38 mouse cellular contexts compared by ENCODE assay signal in the genomic region with DNA sequence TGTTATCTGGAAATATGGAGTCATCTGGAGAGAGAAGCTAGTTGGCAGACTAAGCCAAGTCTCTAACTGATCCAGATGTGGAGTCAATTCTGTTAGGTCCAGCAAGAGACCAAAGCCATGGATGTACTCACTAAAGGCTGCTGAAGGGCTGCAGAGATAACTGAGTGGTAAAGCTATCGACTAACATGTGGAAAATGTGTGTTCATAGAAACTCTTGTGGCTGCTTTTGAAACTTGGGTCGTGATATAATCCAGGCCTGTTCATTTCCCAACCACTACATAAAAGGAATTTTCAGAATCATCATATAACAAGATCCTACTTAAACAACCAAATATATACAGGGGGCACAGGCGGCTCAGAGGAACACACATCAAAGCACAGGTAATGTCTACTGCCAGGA. TPM values are rescaled to one million over a fixed set of nuclear protein-coding genes. Genes with fewer than 3 reads are reported as not detected.
"Had no signal": no experiment of that assay in that cellular context is flagged by ENCODE, and none has a peak within 500 bp of the region (broad histone marks: within the 10 kb centered on the region; RNA-seq: fewer than 3 reads in every experiment).

No protein-coding gene starts in this region.

- H3K4me2 ChIP-seq: heart, embryonic 11.5 days; heart, embryonic 13.5 days; heart, embryonic 15.5 days; hindbrain, embryonic 12.5 days; hindbrain, embryonic 14.5 days; intestine, embryonic 15.5 days; limb, embryonic 12.5 days; limb, embryonic 15.5 days; liver, embryonic 12.5 days had no signal

- H3K36me3 ChIP-seq: heart, embryonic 13.5 days; heart, embryonic 15.5 days; hindbrain, embryonic 10.5 days; hindbrain, embryonic 12.5 days; intestine, embryonic 15.5 days; limb, embryonic 12.5 days; limb, embryonic 15.5 days; liver, embryonic 12.5 days had no signal

- ATAC-seq: hindbrain, embryonic 16.5 days; inflammation-experienced regulatory T-cells, adult 6 months; intestine, embryonic 15.5 days; intestine, postnatal 0 days; liver, embryonic 12.5 days had no signal

- H3K4me1 ChIP-seq: intestine, embryonic 15.5 days; liver, embryonic 12.5 days had no signal

- H3K9ac ChIP-seq: heart, embryonic 13.5 days; heart, embryonic 15.5 days; hindbrain, embryonic 12.5 days; hindbrain, embryonic 14.5 days; intestine, embryonic 15.5 days; limb, embryonic 12.5 days; limb, embryonic 15.5 days; liver, embryonic 12.5 days; liver, embryonic 14.5 days had no signal

- H3K9me3 ChIP-seq: heart, embryonic 13.5 days; heart, embryonic 15.5 days; hindbrain, embryonic 10.5 days; hindbrain, embryonic 12.5 days; intestine, embryonic 15.5 days; limb, embryonic 12.5 days; limb, embryonic 15.5 days; liver, embryonic 12.5 days had no signal

- H3K27ac ChIP-seq: gastrocnemius, adult 2 months; heart, adult 2 months; heart, embryonic 13.5 days; heart, embryonic 15.5 days; hindbrain, embryonic 10.5 days; hindbrain, embryonic 12.5 days; hindbrain, embryonic 14.5 days; intestine, embryonic 15.5 days; layer of hippocampus, adult 2 months; left cerebral cortex, adult 2 months; limb, embryonic 12.5 days; limb, embryonic 15.5 days; liver, embryonic 12.5 days; liver, embryonic 14.5 days had no signal

- H3K27me3 ChIP-seq: heart, embryonic 15.5 days; hindbrain, embryonic 12.5 days; intestine, embryonic 15.5 days had no signal

- H3K4me3 ChIP-seq: gastrocnemius, adult 2 months; heart, adult 2 months; heart, embryonic 13.5 days; heart, embryonic 15.5 days; hindbrain, embryonic 10.5 days; hindbrain, embryonic 12.5 days; intestine, embryonic 15.5 days; layer of hippocampus, adult 2 months; left cerebral cortex, adult 2 months; limb, embryonic 12.5 days; limb, embryonic 15.5 days; liver, embryonic 12.5 days had no signal

- DNase-seq: gastrocnemius, adult 2 months; gastrocnemius, postnatal 10 days; gastrocnemius, postnatal 25 days; heart, adult 2 months; heart, postnatal 14 days; heart, postnatal 4 days; kidney, adult 18-20 months; kidney, adult 8-10 months; kidney, postnatal 10 days; kidney, postnatal 25 days; kidney, postnatal 4 days; left cerebral cortex, postnatal 4 days had no signal

RNA-seq across cellular contexts. Expression of a gene that starts 2.3 kb away (rescaled TPM):
- total RNA-seq: gastrocnemius, adult 2 months; gastrocnemius, postnatal 10 days; gastrocnemius, postnatal 25 days; gastrocnemius, postnatal 4 days; granulocyte monocyte progenitor cell, adult 5-6 weeks; heart, adult 2 months; heart, postnatal 14 days; heart, postnatal 4 days; layer of hippocampus, adult 2 months; layer of hippocampus, postnatal 10 days; layer of hippocampus, postnatal 25 days; left cerebral cortex, adult 2 months; left cerebral cortex, postnatal 10 days; left cerebral cortex, postnatal 25 days; left cerebral cortex, postnatal 4 days; liver, adult 2 months had no signal
- polyA plus RNA-seq: heart, adult 2 months; heart, embryonic 11.5 days; heart, embryonic 15.5 days; heart, postnatal 0 days; hindbrain, embryonic 10.5 days; hindbrain, embryonic 12.5 days; hindbrain, embryonic 16.5 days; intestine, embryonic 15.5 days; intestine, postnatal 0 days; kidney, embryonic 14.5 days; limb, embryonic 12.5 days; liver, adult 2 months; liver, embryonic 16.5 days had no signal
